Mouse (Mus musculus) B cell, adult (primary cell): ENCODE data around the gene Gpatch2. TPM values are rescaled to one million over a fixed set of nuclear protein-coding genes. Genes with fewer than 3 reads are reported as not detected.

Source experiments
- total RNA-seq: library from RNA; stranded (reverse); gene quantifications from 4 replicates; pipeline ENCODE4 v1.2.4, GENCODE M21; 2023; ENCODE audit not compliant: inconsistent age

Gene Gpatch2
- 23.4 to 32.3 TPM (median 27.8 TPM) in 4 replicates for total RNA-seq

DNA sequence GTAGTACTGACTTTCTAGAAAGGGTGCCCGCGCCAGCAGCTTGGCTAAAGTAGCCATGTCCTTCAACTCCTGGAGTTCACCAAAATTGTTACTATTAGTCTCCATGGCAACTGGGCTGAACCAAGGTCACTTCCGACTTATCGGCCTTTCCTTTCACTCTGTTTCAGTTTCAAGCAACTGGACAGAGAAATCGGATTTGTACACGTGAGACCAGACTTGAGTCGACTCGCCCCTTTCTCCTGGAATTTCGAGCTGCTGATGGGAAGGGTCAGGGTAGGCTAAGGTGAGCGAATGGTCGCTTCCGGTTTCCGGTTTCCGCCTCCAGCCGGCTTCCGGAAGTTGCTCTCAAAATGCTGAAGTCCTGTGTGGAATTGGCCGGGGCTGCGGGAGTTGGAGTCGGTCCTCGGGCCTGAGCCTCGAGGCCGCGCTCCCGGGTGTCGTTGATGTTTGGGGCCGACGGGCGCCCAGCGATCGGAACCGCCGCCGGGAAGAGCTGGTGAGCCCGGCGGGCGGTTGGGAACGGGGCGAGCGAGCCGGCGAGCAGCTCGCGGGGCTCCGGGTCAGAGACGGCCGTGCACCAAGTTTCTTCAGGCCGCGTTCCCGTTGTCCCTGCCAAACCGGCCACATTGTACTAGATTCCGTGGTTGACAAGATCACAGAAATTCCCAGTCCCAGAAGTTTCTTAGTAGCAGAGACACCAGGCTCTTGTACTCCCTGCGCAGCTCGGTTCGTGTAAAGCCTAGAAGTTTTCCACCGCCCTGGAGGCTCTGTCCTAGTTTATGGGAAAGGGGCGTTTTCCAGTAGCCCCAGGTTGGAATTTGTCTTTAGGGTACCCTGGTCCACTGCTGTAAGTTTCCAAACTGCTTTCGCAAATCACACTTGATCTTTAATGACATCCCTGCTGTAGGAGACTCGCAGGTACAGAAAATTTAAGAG lies at the start of gene Gpatch2, which contains the start of gene Spata17:
TSS of gene Gpatch2 (plus strand) at position 328 of the 936 bp plus-strand sequence.
TSS of gene Spata17 (minus strand) at position 285 of the 936 bp plus-strand sequence.

Other genes with a start within 250 kb of the Gpatch2 start
- gene D1Pas1, start 248.1 kb upstream of the Gpatch2 start, total RNA-seq = not detected in 4 replicates
- 0.97 TPM in 1 of 4 replicates, not detected in the others for gene Spata17, start within 50 bp of the Gpatch2 start, total RNA-seq